Mouse (Mus musculus) ES-Bruce4 (cell line): ENCODE data around the gene Mdm2.

ENCODE experiments used
- CTCF ChIP-seq: IDR thresholded peaks from one replicate; pipeline ENCODE4 v1.8.1; 2011; ENCODE audit warnings: low read depth, low read length
- EP300 ChIP-seq: IDR thresholded peaks from 2 replicates; pipeline ENCODE4 v1.6.1; 2011; ENCODE audit warnings: low read depth, low read length; ENCODE audit not compliant: insufficient read depth

- TF ChIP-seq CTCF, result no peak
- no peak for TF ChIP-seq EP300
Observed at GRCm38 (mm10) chr10:117759844-117760630, 49.5 kb upstream of the Mdm2 start.
